Mouse (Mus musculus) 3134 (cell line): Measurements from ENCODE around the gene Pfkp.

Experiments
- DNase-seq: peaks from one replicate; pipeline ENCODE4 v3.0.0-alpha.2; 2011; ENCODE audit warnings: low spot score; ENCODE audit not compliant: insufficient read length; ENCODE audit errors: extremely low read depth

Pfkp gene

DNA sequence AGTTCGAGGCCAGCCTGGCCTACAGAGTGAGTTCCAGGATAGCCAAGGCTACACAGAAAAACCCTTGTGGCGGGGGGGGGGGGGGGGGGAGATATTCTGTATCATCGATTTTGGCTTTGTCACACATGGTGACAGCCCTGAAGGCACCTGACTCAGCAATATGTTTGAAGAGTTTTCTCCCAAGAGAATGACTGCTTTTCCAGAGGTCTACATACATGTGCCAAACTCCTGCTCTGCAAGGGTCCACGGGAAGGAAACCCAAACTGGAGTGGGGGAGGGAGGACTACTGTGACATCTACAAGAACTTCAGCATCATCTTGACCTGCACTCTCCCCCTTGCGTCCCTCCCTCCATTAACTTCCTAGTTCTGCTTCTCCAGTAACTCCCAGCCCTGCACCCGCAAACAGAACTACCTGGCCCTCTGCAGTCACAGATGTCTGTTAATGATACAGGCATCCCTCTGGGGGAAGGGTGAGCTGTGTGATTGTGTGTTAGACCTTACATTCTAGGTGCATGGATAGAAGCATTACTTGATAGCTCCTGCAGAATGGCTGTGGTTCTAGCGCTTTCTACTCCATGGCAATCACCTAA, 10.9 kb downstream of the Pfkp start:
- no peak for DNase-seq

GRCm38 (mm10) chr13:6636976-6637375, 11.6 kb downstream of the Pfkp start:
- no peak for DNase-seq

- no peak for DNase-seq
Measured at GRCm38 (mm10) chr13:6636520-6636919, 12.1 kb downstream of the Pfkp start.

- DNase-seq, result no peak
Measured at GRCm38 (mm10) chr13:6635138-6636076, 13.2 kb downstream of the Pfkp start.

- no peak for DNase-seq
Measured at GRCm38 (mm10) chr13:6634063-6634462, 14.5 kb downstream of the Pfkp start.

DNA sequence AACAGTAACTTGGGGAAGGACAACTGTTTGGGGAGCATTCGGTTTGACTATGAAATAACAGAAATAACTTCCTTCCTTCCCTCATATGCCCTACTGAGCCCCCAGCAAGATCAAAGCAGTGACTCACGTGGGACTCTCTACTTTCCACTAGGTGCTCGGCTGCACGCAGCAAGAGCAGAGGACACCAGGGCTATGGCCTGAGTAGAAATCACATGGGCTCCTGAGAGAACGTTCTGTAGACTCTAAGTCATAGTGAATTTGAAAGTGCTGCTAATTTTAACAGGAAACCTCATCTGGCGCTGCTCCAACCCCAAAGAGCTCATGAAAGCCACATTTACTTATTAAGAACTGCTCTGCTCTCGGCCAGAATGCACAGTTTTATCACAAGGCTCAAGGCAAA, 15.1 kb downstream of the Pfkp start:
- no peak for DNase-seq

- DNase-seq, result no peak
Measured at GRCm38 (mm10) chr13:6632935-6633334, 15.6 kb downstream of the Pfkp start.

DNA sequence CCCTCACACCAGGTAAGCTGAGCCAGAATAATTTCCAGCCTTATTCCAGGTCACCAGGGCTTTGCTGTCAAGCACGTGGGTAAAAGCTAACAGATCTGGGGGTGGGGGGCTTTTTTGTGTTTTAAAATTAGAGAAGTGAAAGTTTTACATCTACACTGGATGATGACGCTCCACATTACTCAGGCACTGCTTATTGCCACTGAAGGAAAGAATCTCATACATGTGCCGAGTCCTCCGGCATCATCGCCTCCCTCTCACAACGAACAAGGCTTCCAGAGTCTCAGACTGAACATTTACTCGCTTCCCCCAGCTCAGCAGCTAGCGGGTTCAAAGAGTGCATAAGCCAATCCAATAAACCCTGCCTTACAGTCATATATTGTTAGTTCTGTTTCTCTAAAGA, 16.1 kb downstream of the Pfkp start:
- DNase-seq, result no peak

GRCm38 (mm10) chr13:6631772-6632510, 16.6 kb downstream of the Pfkp start:
- DNase-seq, result no peak

- DNase-seq, result no peak
Measured at GRCm38 (mm10) chr13:6630660-6631059, 17.9 kb downstream of the Pfkp start.

GRCm38 (mm10) chr13:6629927-6630326, 18.6 kb downstream of the Pfkp start:
- DNase-seq, result no peak

- DNase-seq, result no peak
Measured at GRCm38 (mm10) chr13:6628998-6629764, 19.4 kb downstream of the Pfkp start.

DNA sequence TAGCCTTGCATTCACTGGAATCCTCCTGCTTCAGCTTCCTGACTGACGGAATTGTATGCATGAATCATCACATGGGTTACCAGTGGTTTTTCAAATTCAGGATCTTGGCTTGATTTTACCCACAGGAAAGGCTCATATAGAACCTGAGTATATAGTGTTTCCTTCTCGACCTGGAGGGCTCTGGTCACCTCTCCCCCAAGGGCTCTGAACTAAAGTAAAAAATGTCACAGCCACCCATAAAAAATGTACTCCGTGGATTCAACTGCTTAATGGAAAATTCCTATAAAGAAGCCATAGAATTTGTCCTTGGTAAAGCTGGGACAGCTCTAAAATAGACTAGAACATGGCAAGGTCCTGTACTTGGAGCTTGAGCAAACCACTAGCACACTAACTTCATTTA, 20.3 kb downstream of the Pfkp start:
- no peak for DNase-seq

GRCm38 (mm10) chr13:6627352-6627751, 21.2 kb downstream of the Pfkp start:
- DNase-seq, result no peak

DNA sequence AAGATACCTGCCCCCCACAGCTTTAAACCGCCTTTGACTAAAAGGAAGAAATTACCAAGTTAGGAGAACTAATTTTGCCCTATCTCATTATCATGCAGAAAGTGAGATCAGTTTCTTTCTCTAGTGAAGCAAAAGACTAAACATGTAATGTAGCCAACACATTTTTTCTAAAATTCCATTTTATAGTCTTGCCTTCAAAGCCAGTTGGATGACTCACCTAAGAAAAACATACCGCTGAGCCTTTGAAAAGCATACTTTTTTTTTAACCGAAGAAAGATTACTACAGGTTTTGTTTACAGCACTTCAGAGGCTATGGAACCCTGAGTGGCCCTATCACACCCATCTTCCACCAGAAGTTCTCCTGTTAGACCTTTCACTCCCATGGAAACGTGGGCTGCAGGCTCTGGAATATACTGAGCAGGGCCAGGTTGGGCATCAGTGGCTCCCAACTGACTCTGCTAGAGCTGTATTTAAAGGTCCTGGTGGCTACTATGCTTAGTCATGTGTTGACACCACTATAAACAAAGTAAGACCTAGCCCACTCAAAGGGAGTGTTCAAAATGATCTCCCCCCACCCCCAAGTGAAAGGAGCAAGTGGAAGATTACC, 22.0 kb downstream of the Pfkp start:
- peak; percentile 39 for DNase-seq

DNA sequence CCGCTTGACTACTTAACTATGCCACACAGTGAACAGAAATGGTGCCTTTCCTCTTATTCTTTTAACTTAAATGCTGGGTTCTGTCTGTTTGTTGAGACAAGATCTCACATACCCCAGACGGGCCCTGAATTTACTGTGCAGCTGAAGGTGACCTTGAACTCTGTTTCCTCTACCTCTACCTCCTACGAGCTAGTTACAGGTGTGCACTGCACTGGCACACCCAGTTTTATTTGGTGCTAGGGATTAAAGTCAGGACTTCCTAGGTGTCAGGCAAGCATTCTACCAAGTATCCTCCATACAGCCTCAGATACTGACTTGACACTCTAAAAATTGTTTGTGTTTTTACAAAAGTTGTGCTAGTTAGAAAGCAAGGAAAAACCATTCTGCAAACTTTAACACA, 22.6 kb downstream of the Pfkp start:
- DNase-seq, result no peak

DNA sequence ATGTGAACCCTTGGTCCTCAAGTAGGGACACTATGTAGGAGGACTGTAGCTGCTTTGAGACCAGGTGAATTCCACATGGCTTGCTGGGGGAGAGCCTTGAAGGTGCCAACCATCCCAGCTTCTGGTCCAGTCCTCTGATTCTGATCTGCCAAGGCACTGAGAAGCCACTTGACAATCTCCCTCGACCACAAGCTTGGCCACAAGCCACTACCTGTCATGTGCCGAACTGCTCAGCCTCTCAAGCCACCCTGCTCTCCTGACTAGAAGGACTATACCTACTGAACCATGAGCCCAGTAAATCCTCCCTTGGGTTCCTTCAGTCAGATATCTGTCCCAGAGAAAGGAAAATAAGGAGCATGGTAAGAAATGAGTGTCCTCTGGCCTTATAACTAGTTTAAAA, 24.0 kb downstream of the Pfkp start:
- no peak for DNase-seq

DNA sequence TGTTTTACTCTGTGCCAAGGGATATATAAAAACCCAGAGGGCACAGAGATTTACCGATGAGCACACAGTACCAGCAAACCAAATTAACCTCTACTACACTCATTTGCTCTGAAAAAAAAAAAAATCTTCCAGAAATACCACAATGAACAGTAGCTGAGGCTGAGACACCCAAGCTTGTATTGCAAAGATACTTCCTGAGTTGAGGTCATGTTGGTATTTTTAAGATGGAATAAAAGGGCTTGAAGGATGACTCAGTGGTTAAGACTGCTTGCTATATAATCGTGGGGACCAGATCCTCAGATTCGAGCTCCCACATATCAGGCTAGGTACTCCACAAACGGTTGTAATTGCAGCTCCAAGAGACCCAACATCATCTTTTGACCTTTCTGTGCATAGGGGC, 24.5 kb downstream of the Pfkp start:
- DNase-seq, result no peak

- DNase-seq, result no peak
Measured at GRCm38 (mm10) chr13:6621831-6622230, 26.7 kb downstream of the Pfkp start.

DNA sequence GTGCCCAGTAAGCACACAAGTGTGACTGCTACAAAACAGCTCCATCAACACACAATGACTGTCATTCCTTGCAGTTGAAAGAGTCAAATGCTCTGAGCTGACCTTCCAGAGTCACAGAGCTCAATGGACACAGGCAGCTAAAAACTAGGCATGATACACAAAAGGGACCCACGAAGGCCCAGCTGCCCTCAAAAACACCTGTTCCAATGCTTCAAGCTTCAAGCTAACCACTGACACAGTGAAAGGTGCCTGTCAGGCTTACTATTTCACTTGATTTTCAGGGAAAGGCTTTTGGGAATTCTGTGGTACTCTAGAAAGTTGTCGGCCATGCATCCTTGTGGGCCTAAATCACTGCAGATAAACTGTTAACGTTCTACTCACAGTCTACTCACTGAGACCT, 28.3 kb downstream of the Pfkp start:
- no peak for DNase-seq
